Mouse (Mus musculus): ENCODE data around the gene Ttyh3.

DNA sequence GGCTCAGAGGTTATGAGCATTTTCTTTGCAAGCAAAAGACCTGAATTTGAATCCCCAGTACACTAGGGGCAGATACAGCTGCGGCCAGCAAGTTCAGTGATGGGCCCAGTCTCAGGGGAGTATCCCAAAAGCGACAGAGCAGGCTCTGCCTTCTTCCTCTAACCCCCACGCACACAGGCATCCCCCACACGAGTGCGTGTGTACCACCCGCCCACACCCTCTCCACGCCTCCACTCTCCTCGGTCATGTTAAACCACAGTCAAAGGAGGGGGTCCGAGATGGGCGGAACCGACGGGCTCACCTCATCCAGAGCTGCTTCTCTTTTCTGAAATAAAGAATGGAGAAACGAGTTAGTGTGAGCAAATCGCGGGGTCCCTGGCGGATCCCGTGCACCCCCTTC is 25.2 kb upstream of the Ttyh3 start:
- TF ChIP-seq CTCF (IDR thresholded peaks at IDR 0.05; ENCODE audit: borderline replicate concordance, extremely low read depth, insufficient read depth, insufficient read length) (no peak), POLR2A (IDR thresholded peaks at IDR 0.05; ENCODE audit: borderline replicate concordance, extremely low read depth, insufficient read depth, insufficient read length, poor library complexity, severe bottlenecking) (no peak)

Data from brain, embryonic 14.5 days (tissue).